Mouse (Mus musculus): Measurements from ENCODE around the gene Zfp677.
"Not testable (repeated sequence)": the region's sequence is repeated elsewhere in the genome, so short reads cannot be mapped to it uniquely, and the experiment has no call there.

Gene Zfp677

DNA sequence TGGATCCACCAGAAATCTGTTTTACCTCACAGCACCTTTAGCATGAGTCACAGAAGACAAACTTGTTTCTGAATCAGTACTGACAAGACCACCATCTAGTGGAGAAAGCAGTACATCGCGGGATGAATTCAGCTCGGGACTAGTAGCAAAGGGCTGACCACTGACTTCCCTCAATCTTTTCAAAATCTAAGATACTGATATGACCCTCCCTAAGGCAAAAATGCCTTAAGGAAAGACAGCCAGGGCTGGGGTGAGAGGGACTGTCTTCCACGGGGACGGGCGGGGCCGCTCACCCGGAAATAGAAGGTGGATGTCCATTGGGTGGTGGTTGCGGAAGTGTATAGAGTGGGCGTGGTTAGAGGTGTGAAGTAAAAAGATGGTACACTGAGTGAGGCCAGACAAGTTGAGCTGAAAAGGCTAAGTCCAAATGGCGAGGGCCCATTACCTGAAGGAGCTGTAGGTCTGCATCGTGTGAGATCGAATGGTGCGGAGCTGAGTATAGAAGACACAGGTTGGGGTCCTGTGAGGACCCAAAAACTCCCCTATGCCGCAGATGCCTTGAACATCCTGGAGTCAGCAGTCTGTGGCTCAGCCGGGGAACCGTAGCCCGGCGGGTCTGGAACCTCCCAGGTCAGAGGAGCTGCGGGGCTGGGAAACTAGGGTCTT, at the start of gene Zfp677:
Gene Zfp677 (plus strand): TSS at position 358 of the 666 bp plus-strand sequence.
- DNase-seq (ENCODE audit: low spot score): peak; percentile 67

- DNase-seq (ENCODE audit: low spot score): not testable (repeated sequence)
Measured at GRCm38 (mm10) chr17:21368018-21368417, 15.5 kb upstream of the Zfp677 start.

- DNase-seq (ENCODE audit: low spot score): peak; percentile 46
Measured at GRCm38 (mm10) chr17:21369925-21370719, 13.4 kb upstream of the Zfp677 start.

GRCm38 (mm10) chr17:21375311-21375710, 8.2 kb upstream of the Zfp677 start:
- no peak for DNase-seq (ENCODE audit: low spot score)

DNA sequence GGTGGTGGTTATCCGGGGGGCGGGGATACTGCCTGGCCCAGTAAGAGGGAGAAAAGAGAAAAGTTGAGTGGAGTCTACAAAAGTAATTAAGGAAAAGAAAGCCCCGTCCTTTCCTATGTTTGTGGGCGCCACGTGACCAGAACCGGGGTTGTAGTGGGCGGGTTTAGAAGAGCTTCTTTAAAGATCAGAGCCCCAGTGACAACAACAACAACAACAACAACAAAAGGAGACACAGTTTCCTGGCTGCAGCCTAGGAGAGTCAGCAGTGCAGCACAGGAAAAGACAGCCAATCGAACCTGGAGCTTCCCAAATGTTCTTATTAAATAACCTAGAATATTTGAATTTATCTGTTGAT, 486 bp downstream of the Zfp677 start:
- DNase-seq (ENCODE audit: low spot score): peak; percentile 17

DNA sequence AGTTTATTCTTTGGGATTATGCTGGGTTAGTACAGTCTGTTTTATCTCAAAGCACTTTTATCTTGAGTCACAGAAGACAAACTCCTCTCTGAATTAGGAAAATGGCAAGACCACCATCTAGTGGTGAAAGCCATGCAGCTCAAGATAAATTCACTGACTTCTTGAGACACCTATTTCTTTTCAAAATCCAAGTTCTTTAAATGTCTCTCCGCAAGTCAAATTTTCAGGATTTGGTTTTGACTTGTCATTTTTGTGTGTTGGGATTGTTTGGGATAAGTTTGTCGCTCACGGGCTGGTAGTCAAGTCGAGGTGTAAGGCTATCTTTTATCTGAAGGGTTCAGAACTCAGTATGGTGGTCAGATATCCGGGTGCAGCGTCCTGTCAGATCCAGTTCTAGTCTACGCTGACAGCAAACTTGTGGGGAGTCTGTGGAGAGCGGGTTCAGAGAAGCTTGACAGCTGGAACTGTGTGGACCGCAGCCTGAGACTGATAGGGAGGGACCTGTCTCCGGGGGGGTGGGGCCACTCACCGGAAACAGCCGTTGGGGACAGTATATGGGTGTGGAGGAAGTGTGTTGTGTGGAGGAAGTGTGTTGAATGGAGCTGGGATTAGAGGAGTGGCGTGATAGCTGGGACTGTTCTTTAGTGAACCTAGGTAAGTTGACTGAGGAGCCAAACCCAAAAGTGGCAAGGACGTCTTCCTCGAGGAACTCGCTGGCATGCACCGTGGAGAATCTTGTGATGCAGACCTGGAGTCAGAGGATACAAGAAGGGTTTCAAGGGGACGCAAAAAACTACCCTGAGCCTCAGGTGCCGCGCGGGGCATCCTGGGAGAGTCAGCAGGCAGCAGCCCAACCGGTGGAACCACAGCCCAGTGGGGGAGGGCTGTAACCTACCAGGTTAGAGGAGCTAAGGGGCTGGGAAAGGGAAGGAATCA, 39.4 kb downstream of the Zfp677 start, which contains the start of gene Zfp54:
Gene Zfp54 (plus strand): TSS at position 564 of the 936 bp plus-strand sequence.
- peak; percentile 81 for DNase-seq (ENCODE audit: low spot score)

GRCm38 (mm10) chr17:21438806-21439400, 55.4 kb downstream of the Zfp677 start:
- DNase-seq (ENCODE audit: low spot score): not testable (repeated sequence)

Measured in c-Kit-positive CD71-positive TER-119-positive erythroid progenitor cells, embryonic 14.5 days (primary cell).